Mouse (Mus musculus) thymus, adult 2 months (tissue): ENCODE measurements around the gene Lrrc4.

Experiments
- CTCF ChIP-seq: fragments of 200-500 bp; IDR thresholded peaks from 2 replicates; pipeline ENCODE4 v1.5.1; 2012; ENCODE audit warnings: mild to moderate bottlenecking, control low read depth, low read length, moderate library complexity, borderline replicate concordance; ENCODE audit not compliant: control insufficient read depth, poor library complexity, insufficient read depth; ENCODE audit errors: extremely low read depth
- POLR2A ChIP-seq: fragments of 200-500 bp; IDR thresholded peaks from 2 replicates; pipeline ENCODE4 v1.6.1; 2012; ENCODE audit warnings: mild to moderate bottlenecking, low read length, control low read depth, moderate library complexity; ENCODE audit not compliant: control insufficient read depth, poor library complexity, insufficient read depth; ENCODE audit errors: extremely low read depth

DNA sequence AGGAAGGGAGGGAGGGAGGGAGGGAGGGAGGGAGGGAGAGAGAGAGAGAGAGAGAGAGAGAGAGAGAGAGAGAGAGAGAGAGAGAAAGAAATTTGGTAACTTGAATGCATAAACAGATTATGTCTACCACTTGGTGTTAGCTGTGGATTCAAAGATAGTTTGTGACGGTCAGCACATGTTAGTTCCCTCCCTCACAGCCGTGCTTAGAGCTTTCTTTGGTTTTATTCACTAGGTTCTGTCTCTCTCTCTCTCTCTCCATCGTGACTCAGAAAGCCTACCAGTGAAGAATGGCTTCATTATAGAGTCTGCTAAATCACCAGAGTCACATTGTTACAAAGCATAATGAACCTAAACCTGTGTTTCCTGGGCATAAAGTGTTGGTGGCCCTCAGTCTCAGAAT lies 146.5 kb downstream of the Lrrc4 start:
- TF ChIP-seq CTCF (no peak), POLR2A (no peak)
